Mouse (Mus musculus) brain, embryonic 14.5 days (tissue): Measurements from ENCODE around the gene Rspry1.

ENCODE experiments used
- CTCF ChIP-seq: fragments of 200-500 bp; IDR thresholded peaks from 2 replicates; pipeline ENCODE4 v1.5.1; 2012; ENCODE audit warnings: inconsistent platforms, mild to moderate bottlenecking, moderate library complexity, borderline replicate concordance; ENCODE audit not compliant: insufficient read depth, insufficient read length; ENCODE audit errors: extremely low read depth
- POLR2A ChIP-seq: fragments of 200-500 bp; IDR thresholded peaks from 2 replicates; pipeline ENCODE4 v1.6.1; 2012; ENCODE audit warnings: mild to moderate bottlenecking, inconsistent platforms, borderline replicate concordance; ENCODE audit not compliant: poor library complexity, insufficient read depth, insufficient read length, severe bottlenecking; ENCODE audit errors: extremely low read depth

DNA sequence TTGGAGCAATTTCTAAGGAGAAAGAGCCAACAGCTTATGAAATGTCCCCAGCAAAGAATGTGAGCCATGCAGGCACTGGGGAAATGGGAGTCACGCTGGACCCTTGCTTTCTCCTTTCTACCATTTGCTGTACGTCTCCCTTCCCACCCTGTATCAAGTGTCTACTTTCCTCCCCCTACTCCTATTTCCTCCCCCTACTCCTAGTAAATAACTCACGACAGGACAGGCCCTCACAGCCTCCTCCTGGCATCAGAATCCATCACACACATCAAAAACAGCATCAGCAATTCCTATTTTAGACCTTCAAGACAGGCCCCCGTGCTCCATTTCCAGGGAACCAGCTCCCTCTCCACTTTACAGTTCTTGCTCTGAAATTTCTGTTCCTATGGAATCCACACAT is 10.0 kb upstream of the Rspry1 start:
- TF ChIP-seq CTCF (no peak), POLR2A (no peak)
